Mouse (Mus musculus) spleen, postnatal 14 days (tissue): ENCODE results near the gene Armc7.
"Not testable (repeated sequence)": the region's sequence is repeated elsewhere in the genome, so short reads cannot be mapped to it uniquely, and the experiment has no call there.

Source experiments
- DNase-seq, 2 experiments: peaks; one replicate each; pipeline ENCODE4 v3.0.0; 2021 to 2022; ENCODE audit warnings: low spot score in 2 of 2

Armc7 gene

GRCm38 (mm10) chr11:115526446-115526845 is 51.0 kb downstream of the Armc7 start:
- not testable (repeated sequence) for DNase-seq

GRCm38 (mm10) chr11:115534759-115535371 is 59.4 kb downstream of the Armc7 start:
- no peak for DNase-seq

- peak; percentile 32 to 61 for DNase-seq
These were observed 60.1 kb downstream of the Armc7 start for GRCm38 (mm10) chr11:115535401-115536037.

- peak; percentile 96 to 99 for DNase-seq
These were observed 60.7 kb downstream of the Armc7 start, which contains the start of gene Sumo2 for GRCm38 (mm10) chr11:115536038-115536681. TSS of gene Sumo2 (minus strand) at chr11:115536276.

- DNase-seq = no peak
These were observed 61.5 kb downstream of the Armc7 start for GRCm38 (mm10) chr11:115536856-115537568.

GRCm38 (mm10) chr11:115538045-115538444 is 62.6 kb downstream of the Armc7 start:
- no peak for DNase-seq
